Mouse (Mus musculus) adrenal gland (tissue): ENCODE results near the gene Zzef1.

ENCODE experiments used
- intact Hi-C: fragments of 180-260 bp; cut with DNase I; formaldehyde crosslinking; loops from one replicate; pipeline ENCODE4 v1.15.1; 2025

The Zzef1 gene

DNA sequence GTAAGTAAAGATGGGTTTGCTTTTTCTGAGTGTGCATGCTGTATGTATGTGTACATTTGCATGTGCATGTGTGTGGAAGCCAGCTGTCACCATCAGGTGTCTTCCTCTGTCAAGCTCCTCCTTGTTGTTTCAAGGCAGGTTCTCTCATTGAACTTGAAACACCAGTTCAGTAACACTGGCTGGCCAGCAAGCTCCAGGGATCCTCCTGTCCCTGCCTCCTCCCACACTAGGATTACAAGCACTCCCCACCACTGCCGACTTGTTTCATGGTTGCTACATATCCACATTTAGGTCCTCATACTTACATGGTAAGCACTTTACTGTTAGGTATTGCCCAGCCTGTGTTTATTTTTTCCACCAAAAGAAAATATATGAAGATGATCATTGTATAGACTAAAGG, 96.6 kb downstream of the Zzef1 start:
- intact Hi-C loops: no loop called here

DNA sequence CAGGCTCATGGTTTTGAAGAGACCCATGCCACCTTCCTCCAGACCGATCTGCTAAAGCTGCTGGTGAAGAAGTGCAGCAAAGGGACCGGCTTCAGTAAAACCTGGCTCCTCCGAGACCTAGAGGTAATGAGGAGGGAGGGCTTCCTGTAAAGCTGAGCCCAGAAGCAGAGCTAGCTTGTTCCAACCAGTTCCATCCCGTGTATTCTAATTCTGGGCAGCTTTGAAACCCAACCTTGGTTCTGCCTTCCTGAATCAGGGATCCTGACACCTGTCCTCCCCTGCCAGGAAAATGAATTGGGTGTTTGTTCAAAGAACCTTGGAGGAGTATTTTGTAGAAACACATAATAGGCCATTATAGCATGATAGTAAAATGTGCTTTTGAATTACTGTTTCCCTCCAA, 112.4 kb downstream of the Zzef1 start:
- intact Hi-C loops: no loop called here

DNA sequence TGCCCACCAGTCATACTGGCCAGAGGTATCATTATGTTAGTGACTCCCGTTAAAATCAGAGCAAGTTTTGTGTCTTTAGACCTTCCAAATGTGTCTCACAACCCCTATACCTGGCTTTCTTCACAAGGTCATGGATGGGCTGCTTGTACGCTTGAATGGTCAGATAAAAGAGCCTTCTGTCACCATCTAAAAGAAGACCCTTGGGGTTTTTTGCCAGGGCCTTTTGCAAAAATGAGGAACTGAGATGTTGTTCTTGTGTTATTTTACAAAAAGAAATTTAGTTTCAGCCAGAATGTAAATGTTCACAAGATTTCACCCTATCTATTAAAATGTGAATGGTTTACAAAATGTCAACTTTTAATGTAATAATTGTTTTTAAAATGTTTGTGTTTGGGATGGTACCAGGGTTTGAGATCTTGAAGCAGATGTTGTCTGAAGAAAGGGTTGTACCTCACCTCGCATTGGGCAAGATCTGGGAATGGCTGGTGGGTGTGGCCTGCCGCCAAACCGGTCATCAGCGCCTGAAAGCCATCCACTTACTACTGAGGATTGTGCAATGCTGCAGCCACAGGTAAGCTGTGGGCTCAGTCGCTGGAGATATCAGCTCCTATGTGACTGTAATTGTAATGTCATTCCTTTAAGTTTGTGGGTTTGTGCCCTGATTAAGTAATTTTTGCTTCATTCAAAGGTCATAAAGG, 121.4 kb downstream of the Zzef1 start:
- intact Hi-C loops: no loop called here

DNA sequence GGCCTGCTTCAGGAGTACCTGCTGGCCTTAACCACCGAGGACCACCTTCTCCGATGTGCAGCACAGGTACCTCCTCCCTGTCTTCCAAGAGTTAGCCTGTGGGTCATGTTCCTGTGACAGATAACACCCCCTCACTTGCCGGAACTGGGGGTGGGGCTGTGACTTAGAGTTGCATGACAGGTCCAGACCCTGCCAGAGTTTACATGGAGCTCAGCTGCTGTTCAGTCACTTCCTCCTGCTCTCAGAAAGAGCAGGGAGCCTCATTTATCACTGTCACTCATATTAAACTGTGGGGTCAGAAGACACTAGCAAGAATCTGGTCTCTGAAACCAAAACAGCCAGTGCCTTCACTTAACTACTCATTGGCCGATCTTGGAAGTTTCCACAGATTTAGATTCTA, 127.1 kb downstream of the Zzef1 start:
- intact Hi-C loops: no loop called here

DNA sequence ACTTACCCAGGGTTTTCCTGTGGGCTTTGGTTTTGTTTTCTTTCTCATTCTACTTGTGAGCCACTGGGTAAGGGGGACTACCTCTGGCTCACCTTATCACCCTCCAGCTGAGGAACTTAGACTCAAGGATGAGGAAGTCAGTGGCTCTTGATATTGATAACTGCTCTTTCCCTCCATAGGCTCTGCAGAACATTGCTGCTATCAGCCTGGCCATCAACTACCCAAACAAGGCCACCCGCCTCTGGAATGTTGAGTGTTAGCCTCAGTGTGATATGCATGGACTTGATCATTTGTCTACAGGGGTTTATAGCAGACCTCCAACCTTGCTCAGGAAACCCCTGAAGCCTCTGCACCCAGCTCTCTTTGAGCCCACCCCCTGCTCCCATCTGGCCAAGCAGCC, 128.4 kb downstream of the Zzef1 start:
- intact Hi-C loops: no loop called here

DNA sequence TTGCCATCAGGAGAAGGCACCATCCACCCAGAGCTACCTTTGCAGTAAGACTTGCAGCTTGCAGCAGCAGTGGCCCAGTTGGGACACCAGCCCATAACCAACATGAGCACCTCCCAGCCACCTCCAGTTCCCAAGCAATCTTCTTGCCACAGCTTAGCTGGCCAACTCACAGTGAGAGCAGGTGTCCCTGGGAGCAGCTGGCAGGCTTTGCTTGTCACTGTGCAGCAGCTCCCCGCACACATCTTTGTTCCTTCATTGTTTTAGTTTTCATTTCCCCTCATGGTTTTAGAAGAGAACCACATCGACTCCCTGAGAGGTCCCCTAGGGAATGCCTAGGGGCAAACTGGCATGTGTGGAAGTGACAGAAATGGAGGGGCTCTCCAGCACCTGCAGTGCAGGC, 129.0 kb downstream of the Zzef1 start:
- intact Hi-C loops: loop anchor here (5.0 kb wide), 1 partner anchor 57 kb away; no protein-coding TSS in a partner anchor

DNA sequence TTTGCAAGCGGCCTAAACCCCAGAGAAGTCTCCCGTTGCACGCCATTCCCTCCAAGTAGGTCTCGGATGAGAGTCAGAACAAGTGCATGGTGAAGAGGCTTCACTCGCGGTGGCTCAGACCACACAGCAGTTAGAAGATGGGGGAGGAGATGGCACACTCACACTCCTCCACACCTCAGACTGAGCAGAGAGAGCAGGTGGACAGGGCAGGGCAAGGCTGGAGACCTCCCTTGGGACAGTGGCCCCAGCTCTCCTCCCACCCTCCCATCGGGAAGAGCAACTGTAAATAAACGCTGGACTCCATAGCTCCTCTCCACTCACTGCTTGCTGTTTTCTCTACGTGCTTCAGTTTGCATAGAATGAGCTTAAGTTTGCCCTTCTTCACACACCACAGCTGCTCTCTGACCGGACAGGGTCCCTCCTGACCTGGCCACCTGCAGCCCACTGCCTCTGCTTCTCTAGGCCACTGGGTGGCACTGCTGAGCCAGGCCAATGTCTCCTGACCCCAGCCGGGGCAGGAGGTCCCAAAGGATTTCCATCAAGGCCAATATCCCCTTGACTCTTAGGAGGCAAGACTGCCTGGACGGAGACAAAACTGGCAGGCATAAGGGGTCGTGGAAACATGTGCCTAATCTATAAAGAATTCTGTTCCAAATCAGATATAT, 130.3 kb downstream of the Zzef1 start:
- intact Hi-C loops: loop anchor here (1.0 to 5.0 kb wide), 2 partner anchors 56 to 75 kb away; no protein-coding TSS in a partner anchor

DNA sequence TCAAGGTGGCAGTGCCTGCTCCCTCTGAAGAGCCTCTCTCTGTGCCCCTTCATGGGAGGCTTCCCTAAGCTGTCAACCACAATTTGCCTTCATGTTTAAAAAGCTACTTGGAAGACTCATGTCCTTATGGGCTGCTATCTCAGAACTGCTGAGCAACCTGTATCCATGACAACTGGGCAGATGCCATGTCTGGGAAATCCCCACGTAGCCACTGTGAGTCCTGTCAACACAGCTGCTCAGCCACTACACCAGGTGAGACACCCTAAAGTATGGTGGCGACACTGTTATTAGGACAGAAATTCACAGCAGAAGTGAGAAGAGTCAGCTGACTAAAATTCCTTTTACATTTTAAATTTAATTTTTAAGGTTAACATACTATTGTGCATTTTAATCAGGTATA, 132.5 kb downstream of the Zzef1 start:
- intact Hi-C loops: loop anchor here (5.0 kb wide), 1 partner anchor 54 kb away; no protein-coding TSS in a partner anchor

DNA sequence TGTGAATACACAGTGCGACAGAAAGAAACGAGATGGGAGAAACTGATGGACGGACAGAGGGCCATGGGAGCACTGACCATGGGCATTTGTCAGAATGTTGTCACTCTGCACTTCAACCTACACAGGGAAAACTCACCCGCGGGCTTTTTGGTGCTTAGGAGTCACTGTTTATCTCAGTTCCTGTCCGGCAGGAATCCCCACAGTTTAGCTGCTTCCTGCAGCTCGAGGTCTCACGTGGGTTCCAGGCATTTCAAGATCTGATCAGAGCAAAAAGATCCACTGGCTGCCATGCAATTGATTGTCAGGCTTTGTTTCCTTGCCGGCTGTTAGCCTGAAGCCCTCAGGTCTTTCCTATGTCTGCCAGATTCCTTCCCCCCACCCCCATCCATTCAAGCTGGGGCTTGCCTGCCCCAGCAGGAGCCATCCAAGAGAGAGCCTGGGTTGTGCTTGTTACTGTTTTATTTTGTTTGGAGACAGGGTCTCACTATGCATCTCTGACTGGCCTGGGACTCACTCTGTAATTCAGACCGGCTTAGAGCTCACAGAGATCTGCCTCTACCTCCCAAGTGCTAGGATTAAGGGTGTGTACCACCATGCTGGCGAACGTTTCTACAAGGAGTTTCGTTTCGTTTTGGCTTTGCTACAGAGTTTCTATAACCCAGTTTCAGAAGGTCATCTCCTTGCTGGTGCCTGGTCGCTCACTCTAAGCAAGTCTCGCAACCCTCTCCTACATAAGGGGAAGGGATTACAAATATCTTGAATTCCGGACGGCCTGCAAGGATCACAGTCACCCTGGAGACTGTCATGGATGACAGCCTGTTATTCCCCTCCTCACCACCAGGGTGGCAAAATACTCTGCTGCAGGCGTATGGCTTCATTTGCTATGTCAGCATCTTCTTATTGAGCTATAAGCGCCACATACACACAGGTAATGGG, 144.4 kb downstream of the Zzef1 start:
- intact Hi-C loops: loop anchor here (2.0 to 5.0 kb wide), 2 partner anchors 18 to 42 kb away; no protein-coding TSS in a partner anchor

DNA sequence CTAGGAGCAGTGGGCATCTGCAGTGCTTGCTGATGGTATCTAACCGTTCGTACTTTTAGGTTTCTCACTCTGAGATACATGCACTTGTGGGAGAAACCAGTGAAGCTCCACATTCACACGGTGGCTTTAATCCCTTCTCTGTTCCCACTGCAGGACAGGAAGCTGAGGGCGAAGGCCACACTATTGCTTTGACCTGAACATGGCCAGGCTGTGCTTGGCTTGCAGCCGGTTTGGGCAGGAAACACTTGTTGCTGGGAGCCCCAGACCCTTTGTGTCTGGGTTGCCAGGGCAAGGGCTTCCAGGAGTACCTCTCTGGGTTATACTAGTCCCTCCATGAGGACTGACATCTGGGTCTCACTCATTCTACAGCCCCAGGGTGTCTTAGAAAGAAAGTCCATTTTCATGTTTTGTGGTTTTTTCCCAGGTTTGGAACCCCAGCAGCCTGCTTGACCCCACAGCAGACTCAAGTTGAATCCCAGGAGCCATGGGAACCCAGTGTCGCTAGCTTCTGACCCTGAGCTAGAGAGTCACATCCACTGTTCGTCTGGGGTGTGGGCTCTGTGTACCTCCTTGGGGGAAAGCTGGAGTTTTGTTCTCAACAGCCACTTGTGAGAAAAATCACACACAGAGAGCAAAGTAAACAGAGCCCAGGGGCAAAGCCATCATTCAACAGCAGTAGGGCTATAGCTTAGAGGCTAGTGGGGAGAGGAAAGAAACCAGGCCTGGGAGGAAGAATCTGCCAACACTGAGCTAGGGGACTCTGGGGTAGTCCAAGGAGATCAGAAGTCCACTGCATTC, 149.2 kb downstream of the Zzef1 start:
- intact Hi-C loops: loop anchor here (5.0 kb wide), 1 partner anchor 37 kb away; no protein-coding TSS in a partner anchor

DNA sequence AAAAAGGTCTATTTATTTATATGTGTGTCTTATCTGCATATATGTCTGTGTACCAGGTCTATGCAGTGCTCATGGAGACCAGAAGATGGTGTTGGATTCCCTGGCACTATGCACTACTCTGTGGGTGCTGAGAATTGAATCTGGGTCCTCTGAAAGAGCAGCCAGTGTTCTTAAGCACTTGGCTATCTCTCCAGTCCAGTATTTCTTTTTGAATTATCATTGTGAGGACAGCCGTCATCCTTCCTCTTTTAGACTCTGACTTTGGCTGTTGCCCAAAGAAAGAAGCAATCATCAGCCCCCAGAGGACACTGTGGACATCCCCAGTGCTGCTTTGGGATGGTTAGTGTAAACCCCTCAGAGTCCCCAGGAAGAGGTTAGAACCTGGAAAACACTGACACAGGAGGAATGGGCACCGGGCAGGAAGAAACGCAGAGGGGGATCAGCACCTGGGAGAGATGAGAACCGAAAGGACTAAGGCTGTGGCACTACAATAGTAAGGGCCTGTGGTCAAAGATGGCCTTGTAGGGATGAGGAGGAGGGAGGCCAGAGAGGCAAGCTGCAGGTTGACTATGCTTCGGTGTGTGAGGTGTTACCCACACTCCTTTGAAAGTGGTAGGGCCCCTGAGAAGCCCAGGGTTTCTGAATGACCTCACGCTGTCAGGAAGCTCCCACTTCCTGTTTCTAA, 150.0 kb downstream of the Zzef1 start:
- intact Hi-C loops: no loop called here

DNA sequence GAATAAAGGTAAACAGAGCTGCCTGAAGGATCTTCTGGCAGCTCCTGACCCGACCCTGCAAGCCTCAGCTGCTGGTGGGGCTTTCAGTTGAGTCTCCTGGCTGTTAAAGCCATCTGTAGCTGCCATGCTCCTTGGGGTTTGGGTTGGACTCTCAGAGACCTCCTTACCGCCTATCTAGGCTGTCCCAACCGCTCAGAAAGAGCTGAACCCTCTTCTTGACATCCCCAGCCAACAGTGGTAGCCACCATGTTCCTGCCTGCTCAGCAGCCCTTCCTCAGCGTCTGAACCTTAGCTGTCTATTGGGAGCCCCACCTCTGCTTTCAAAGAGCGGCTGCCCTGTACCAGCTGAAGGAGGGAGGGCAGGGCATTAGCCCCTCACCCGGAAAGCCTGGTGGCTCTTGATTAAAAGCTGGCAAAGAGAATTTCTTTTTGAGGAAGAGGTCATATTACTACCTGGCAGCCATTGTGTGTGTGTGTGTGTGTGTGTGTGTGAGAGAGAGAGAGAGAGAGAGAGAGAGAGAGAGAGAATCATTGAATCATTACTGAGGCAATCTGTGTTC, 150.6 kb downstream of the Zzef1 start:
- intact Hi-C loops: no loop called here

DNA sequence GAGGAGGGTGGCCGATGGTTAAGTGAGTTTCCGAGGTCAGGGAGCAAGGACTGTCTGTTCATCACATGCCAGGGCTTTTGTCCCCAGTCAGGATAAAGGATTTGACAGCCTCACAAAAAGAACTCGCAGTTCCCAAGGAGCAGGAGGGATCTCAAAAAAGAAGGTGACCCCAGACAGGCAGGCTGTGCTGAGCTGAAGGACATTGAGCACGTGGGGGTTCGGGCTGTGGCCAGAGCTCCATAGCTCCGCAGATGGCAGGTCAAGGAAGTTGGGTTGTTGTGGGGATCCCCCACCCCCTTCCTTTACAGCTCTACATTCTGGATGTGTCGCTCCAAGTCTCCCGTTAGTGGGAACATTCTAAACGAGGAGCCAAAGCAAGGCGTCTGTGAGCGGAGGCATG, 151.8 kb downstream of the Zzef1 start:
- intact Hi-C loops: no loop called here

DNA sequence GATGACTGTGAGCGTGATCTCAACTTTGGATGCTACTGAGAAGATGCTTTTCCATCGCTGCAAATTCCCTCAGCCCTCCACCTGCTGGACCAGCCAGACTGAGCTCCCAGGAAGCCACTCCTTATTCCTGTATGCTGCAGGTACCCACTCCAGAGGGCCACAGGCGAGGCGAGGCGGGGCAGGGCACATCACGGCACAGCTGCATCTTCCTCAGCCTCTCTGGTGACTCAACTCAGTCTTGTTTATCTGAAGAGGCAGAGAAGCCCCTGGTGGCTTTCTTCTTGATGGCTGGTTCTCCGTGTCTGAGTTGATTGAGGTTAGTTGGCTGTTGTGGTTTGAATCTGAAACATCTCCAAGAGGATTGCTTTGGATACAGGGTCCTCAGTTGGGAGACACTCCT, 152.2 kb downstream of the Zzef1 start:
- intact Hi-C loops: no loop called here

DNA sequence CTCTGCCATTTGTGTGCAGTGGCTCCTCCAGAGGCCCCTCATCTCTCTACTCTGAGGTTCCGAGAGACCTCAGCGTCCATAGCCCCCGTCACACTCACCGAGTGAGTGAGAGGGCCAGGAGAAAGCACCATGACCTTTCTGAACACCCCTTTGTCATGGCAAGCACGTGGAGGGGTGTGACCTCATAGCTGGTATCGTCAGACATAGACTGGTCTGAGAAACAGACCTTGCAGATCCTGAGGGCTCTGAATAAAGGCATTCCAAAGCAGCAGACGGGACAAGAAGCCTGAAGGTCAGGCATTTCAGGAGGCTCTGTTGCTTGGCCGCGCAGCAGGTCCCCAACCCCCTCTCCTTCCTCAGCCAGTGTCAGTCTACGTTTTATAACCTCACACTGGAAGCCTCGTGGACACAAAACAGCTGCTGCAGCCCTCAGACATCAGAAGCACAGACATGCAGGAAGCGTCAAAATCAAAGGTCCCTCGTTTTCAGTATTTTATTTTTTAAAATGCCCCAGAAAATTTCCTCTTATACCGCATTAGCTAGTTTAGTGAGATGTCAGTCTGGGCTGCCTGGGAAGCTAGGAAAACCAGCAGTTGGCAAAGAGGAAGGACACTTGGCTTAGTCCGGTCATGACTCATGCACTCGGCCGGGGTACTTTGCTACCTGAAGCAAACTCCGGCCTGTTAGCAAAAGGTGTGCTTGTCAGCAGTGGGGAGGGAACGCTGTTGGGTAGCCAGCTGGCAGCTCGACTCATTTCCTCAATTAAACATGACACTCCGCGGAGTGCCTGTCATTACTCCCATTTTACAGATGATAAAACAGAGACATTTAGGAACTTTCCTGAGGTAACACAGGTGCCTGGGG, 155.3 kb downstream of the Zzef1 start:
- intact Hi-C loops: no loop called here

DNA sequence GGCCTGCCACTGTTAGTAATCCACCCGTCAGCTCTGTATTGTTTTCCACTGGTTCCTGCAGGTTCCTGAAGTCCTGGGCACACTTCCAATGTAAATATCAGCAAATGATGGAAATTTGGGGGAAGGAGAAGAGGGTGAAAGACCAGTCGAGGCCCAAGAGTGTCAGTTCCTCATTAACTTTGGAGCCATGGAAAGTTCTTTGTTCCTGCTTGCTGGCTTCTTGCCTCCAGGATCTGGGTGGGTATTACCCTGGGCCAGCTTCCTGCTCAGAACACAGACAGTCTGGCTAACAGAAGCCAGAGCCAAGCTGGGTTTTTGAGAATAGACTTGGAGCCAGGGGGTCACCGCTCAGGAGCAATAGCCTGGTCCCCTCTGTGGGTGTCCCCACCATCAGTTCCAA, 156.2 kb downstream of the Zzef1 start:
- intact Hi-C loops: no loop called here

DNA sequence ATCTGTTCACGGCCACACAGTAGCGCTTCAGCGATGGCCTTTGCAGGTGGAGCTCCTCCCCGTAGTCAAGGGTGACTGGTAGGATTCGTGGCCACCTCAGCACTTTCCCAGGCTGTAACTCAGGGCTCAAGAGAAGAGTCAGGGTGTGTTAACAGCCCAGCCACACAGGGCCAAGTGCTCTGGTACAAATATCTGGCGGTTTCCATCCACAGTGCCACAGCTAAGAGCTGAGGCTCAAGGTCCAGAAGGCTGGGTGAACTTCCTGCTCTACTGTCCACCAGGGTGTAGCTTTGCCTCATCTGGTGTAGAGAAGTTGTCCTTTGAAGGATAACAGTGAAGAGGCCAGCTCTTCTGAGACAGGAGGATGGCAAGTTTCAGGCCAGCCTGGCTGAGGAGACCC, 156.7 kb downstream of the Zzef1 start:
- intact Hi-C loops: no loop called here

DNA sequence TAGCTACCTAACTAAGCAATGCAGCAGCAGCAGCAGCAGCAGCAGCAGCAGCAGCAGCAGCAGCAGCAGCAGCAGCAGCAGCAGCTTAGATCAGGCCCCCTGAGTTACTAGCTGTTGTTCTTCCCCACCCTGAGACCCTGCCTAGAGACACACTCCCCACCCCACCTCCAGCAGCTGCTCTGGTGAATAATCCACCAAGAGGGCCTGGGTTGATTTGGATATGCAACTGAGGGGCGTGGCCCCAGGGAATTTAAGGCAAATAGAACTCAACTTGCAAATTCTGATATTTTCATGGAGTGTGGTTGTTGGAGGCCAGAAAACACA, 157.1 kb downstream of the Zzef1 start:
- intact Hi-C loops: no loop called here

DNA sequence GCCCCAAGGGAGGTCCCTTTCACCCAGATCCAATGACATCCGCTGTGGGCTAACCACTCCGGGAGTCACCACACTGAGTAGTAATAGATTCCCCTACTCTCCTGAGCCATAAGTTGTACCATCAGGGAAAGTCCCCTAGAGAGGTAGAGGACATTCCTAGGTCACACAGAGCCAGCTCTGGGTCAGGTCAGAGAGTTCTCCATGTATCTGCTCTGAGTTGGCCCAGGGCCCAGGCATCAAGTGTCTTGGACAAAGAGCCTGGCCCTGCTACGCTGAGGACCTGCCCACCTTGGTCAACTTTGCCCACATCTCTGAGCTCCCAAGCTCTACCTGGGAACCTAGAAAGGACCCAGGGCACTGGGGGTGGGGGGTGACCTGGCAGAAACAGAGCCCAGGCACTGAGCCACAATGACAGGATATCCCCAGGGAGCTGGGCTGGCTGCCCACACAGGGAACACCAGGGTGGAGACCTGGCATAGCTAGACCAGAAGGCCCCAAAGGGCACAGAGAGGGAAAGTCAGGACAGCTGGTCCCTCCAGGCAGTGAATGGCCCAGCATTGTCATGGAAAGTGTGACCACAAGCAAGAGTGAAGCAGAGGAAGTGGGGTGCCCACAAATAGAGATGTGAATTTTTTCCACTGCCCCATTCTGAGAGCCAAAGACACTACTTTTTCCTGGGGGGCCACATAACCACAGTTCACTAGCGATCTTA, 157.6 kb downstream of the Zzef1 start:
- intact Hi-C loops: no loop called here
